Mouse (Mus musculus): ENCODE measurements around the gene Ptger1.

DNA sequence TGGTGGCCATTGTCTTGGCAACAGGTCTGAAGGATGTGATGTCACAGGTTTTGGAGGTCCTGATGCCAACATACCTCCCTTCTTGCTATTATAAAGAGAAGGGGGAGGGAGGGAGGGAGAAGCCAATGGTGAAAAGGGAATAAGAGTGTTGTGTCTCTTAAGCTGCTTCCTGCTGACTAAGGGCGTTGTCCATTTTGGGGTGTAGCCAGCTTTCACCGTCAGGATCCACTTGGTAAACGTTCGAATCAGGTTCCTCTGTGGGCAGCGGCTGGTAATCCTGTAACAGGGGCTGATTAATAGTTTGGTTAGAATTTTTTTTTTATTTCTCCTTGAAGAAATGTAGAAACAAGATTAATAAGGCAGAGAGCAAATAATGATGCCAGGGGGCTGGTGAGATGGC lies 26.8 kb upstream of the Ptger1 start:
- TF ChIP-seq GATA1 (IDR thresholded peaks at IDR 0.05; ENCODE audit: borderline replicate concordance, low read length) (no peak), CTCF (IDR thresholded peaks at IDR 0.05; ENCODE audit: low read depth, low read length) (no peak), GATA2 (IDR thresholded peaks at IDR 0.05; ENCODE audit: borderline replicate concordance, low read depth, low read length) (no peak), POLR2AphosphoS5 (IDR thresholded peaks at IDR 0.05; ENCODE audit: insufficient replicate concordance, low read depth, low read length) (no peak), TAL1 (conservative IDR thresholded peaks at IDR 0.05; ENCODE audit: low read depth, low read length) (no peak)
